Mouse (Mus musculus): ENCODE measurements around the gene Mrgprb2. TPM values are rescaled to one million over a fixed set of nuclear protein-coding genes. Genes with fewer than 3 reads are reported as not detected.

Mrgprb2 gene
- not detected in 2 replicates for polyA plus RNA-seq (2012; ENCODE audit: insufficient read depth, insufficient read length, missing spikeins)

GRCm38 (mm10) chr7:48557986-48558385, at the start of gene Mrgprb2:
TSS of gene Mrgprb2 (minus strand) at chr7:48558086.
- no peak for TF ChIP-seq POLR2A (IDR thresholded peaks at IDR 0.05; ENCODE audit: borderline replicate concordance, low read depth, low read length)
- no peak for TF ChIP-seq CTCF (IDR thresholded peaks at IDR 0.05; ENCODE audit: low read depth, low read length)
- no peaks in the 10 kb centered on the region for H3K4me1 ChIP-seq (ENCODE audit: control insufficient read depth, insufficient read depth, low read length)
- no peak within 1 kb of the TSS for H3K4me3 ChIP-seq (ENCODE audit: insufficient read depth, low read length)
- no peak within 1 kb of the TSS for H3K27ac ChIP-seq (ENCODE audit: insufficient read depth, low read depth, low read length)

Other genes with a start within 250 kb of the Mrgprb2 start
- not detected in 2 replicates for gene Mrgprb8, start 169.6 kb downstream of the Mrgprb2 start, polyA plus RNA-seq (2012; ENCODE audit: insufficient read depth, insufficient read length, missing spikeins)
- gene Mrgprb1, start 101.7 kb downstream of the Mrgprb2 start, polyA plus RNA-seq (2012; ENCODE audit: insufficient read depth, insufficient read length, missing spikeins): not detected in 2 replicates
- not detected in 2 replicates for gene Mrgprx2, start 58.8 kb downstream of the Mrgprb2 start, polyA plus RNA-seq (2012; ENCODE audit: insufficient read depth, insufficient read length, missing spikeins)
- gene Mrgprb3, start 85.7 kb upstream of the Mrgprb2 start, polyA plus RNA-seq (2012; ENCODE audit: insufficient read depth, insufficient read length, missing spikeins): not detected in 2 replicates
- gene Zdhhc13, start 230.9 kb upstream of the Mrgprb2 start, polyA plus RNA-seq (2012; ENCODE audit: insufficient read depth, insufficient read length, missing spikeins): 17.9 and 18.7 TPM in 2 replicates

All from bone marrow macrophage, adult 2 months (primary cell).